ENCODE assay signal across 8 mouse cellular contexts in the genomic region with DNA sequence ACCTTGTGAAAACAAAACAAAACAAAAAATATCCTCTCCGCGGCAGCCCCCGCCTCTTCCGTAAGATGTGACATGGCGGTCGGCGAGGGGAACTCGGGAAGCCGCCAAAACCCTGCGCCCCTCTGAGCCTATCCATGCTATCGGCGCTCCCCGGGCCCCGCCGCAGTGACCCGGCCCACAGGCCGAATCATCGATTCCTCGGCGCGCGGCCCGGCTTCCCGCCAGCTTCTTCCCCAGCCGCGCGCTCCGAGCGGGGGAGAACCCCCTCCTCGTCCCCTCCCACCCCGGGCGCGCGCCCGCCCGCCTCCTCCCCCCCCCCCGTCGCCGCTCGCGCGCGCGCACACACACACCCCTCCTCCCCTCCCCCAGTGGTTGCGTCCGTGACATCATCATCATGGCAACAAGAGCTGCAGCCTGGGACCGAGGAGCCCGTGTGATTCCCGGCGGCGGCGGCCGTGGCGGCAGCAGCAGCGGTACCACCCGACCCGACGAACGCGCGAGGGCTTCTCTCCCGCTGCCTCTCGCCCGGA. TPM values are rescaled to one million over a fixed set of nuclear protein-coding genes. Genes with fewer than 3 reads are reported as not detected.
DNase-seq lines count a peak whose midpoint lies in the region; ATAC-seq lines count a peak whose summit lies in the region.

Rev3l (plus strand) TSS at position 383 of the 530 bp plus-strand sequence.

- ATAC-seq in intestine, embryonic 15.5 days = peak; percentile 83
- peak; percentile 51 for ATAC-seq in megakaryocyte-erythroid progenitor cell, adult 5-6 weeks (replicated peaks; ENCODE audit: low FRiP score, low TSS enrichment, poor library complexity, severe bottlenecking)

- peak within 1 kb of the TSS; percentile 99 for H3K27ac ChIP-seq in intestine, embryonic 15.5 days

- H3K27me3 ChIP-seq in intestine, embryonic 15.5 days (replicated peaks) = no peaks in the 10 kb centered on the region

- under 1% methylated on average over 52 of the region's 64 CpGs for WGBS in intestine, embryonic 15.5 days

- no peaks in the 10 kb centered on the region for H3K4me1 ChIP-seq in intestine, embryonic 15.5 days (replicated peaks)

- H3K4me3 ChIP-seq in intestine, embryonic 15.5 days (replicated peaks) = peak within 1 kb of the TSS; percentile 94

- no peaks in the 10 kb centered on the region for H3K36me3 ChIP-seq in intestine, embryonic 15.5 days

- intact Hi-C loops in gastrocnemius, postnatal 36 days (cut with DNase I) = loop anchor here (2.0 to 5.0 kb wide), 3 partner anchors 50 to 174 kb away; partner anchors contain the start of gene Traf3ip2
- intact Hi-C loops in left cerebral cortex, postnatal 14 days (cut with DNase I) = loop anchor here (5.0 kb wide), 3 partner anchors 100 to 560 kb away; no protein-coding TSS in a partner anchor

- peak within 1 kb of the TSS; percentile 91 for H3K9ac ChIP-seq in intestine, embryonic 15.5 days

- no peaks in the 10 kb centered on the region for H3K9me3 ChIP-seq in intestine, embryonic 15.5 days

- peak; percentile 93 for DNase-seq in adrenal gland, adult 2 months
- DNase-seq in embryo, embryonic 11.5 days (ENCODE audit: low read depth, low spot score) = peak; percentile 86
- peak in 1 of 2 experiments; percentile 87 for DNase-seq in gastrocnemius, postnatal 36 days
- DNase-seq in left cerebral cortex, postnatal 14 days (ENCODE audit: low spot score in 2 of 2) = peak; percentile 89 to 93
- peak; percentile 95 for DNase-seq in right cerebral cortex, postnatal 14 days
- DNase-seq in urinary bladder, postnatal 36 days (ENCODE audit: low spot score in 2 of 2) = peak; percentile 77 to 88

- H3K4me2 ChIP-seq in intestine, embryonic 15.5 days (replicated peaks) = peak within 1 kb of the TSS; percentile 66

RNA-seq across cellular contexts. Expression of gene Rev3l, which starts in this region (rescaled TPM):
- total RNA-seq in adrenal gland, adult 2 months (2021) = 10 to 100 TPM; 18.8 to 24.4 TPM
- 2.2 TPM in 2 replicates for polyA plus RNA-seq in adrenal gland, adult 2 months (2012; rRNA removed)
- 10 to 100 TPM; 26.6 to 30.6 TPM for total RNA-seq in gastrocnemius, postnatal 36 days (2021)
- 13.5 and 13.7 TPM in 2 replicates for polyA plus RNA-seq in intestine, embryonic 15.5 days (2015; fragmentation: Nextera tagmentation; extraction: Ambion mirVana)
- 10 to 100 TPM; 40.9 to 43.3 TPM for total RNA-seq in left cerebral cortex, postnatal 14 days (2021)
- total RNA-seq in megakaryocyte-erythroid progenitor cell, adult 5-6 weeks (2014; fragmentation: Nextera tagmentation) = 34.7 and 37.4 TPM in 2 replicates
- 21.9 and 25.6 TPM in 2 replicates for total RNA-seq in megakaryocyte-erythroid progenitor cell, adult 5-6 weeks (2017)
